Mouse (Mus musculus) embryonic facial prominence, embryonic 14.5 days (tissue): ENCODE measurements around the gene Pfkp. TPM values are rescaled to one million over a fixed set of nuclear protein-coding genes. Genes with fewer than 3 reads are reported as not detected.
A peak's percentile ranks its signal among the peaks of the same experiment; 100 is the strongest.

Experiments used
- ATAC-seq: fragments of 200-750 bp; cut with Nextera tagmentation; 2 replicates; pipeline ENCODE4 v1.8.0; 2017; ENCODE audit warnings: low read depth, moderate number of reproducible peaks, moderate TSS enrichment
- DNase-seq: peaks from one replicate; pipeline ENCODE4 v3.0.0-alpha.2; 2015; ENCODE audit warnings: low spot score
- H3K27ac ChIP-seq: fragments of 300-500 bp; sonication (generic); replicated peaks from 2 replicates; pipeline ENCODE4 v1.5.1; 2014; ENCODE audit warnings: low read depth, mild to moderate bottlenecking, low read length, moderate library complexity
- H3K27me3 ChIP-seq: fragments of 300-500 bp; sonication (generic); replicated peaks from 2 replicates; pipeline ENCODE4 v1.6.1; 2014; ENCODE audit warnings: low read length; ENCODE audit not compliant: control insufficient read depth, insufficient read depth
- H3K36me3 ChIP-seq: fragments of 300-500 bp; sonication (generic); 2 replicates; pipeline ENCODE4 v1.6.1; 2014; ENCODE audit warnings: low read length, mixed read lengths; ENCODE audit not compliant: control insufficient read depth, insufficient read depth
- H3K4me1 ChIP-seq: fragments of 300-500 bp; sonication (generic); 2 replicates; pipeline ENCODE4 v1.6.1; 2014; ENCODE audit warnings: antibody characterized with exemption, low read length; ENCODE audit not compliant: control insufficient read depth, insufficient read depth
- H3K4me2 ChIP-seq: fragments of 300-500 bp; sonication (generic); 2 replicates; pipeline ENCODE4 v1.6.1; 2014; ENCODE audit warnings: low read depth, mild to moderate bottlenecking, low read length, moderate library complexity, mixed read lengths
- H3K4me3 ChIP-seq: fragments of 300-500 bp; sonication (generic); 2 replicates; pipeline ENCODE4 v1.5.1; 2014; ENCODE audit warnings: low read depth, mild to moderate bottlenecking, low read length
- H3K9ac ChIP-seq: fragments of 300-500 bp; sonication (generic); 2 replicates; pipeline ENCODE4 v1.6.1; 2014; ENCODE audit warnings: low read depth, mild to moderate bottlenecking, low read length, moderate library complexity, mixed read lengths
- H3K9me3 ChIP-seq: fragments of 300-500 bp; sonication (generic); 2 replicates; pipeline ENCODE4 v1.6.1; 2016; ENCODE audit warnings: low read length; ENCODE audit not compliant: control insufficient read depth
- WGBS: fragments of 180-500 bp; shearing (Covaris S2); extraction: QIAGEN DNeasy Blood & Tissue Kit; methylation state at CpG from one replicate; pipeline ENCODE4 v1.1.7; 2014; 5-methylcytosine and 5-hydroxymethylcytosine counted together
- polyA plus RNA-seq: library from polyadenylated mRNA; unstranded; fragments of >200 nt; fragmentation: Nextera tagmentation; extraction: Ambion mirVana; gene quantifications from 2 replicates; pipeline ENCODE4 v1.2.1, GENCODE M21; 2014

The Pfkp gene
- polyA plus RNA-seq, 1 experiment from 2014 or later: 27.7 TPM

DNA sequence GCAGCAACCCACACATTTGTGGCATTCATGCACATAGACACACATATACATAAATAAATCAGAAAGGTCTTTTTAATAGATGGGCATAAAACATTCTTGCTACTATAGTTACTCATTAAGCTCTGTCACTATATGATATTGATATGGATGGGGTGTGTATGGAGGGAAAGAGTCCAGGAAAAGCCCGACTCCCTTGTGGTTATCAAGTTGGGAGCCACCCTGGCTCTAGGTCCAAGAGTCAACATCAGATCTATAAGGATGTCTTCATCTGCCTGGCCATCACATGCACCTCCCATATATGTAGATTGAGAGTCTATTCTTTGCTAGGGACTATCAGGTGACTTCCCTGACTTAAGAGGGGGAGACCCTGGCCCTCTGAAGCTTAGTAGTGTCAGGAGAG is 7.1 kb downstream of the Pfkp start:
- no peaks in the 10 kb centered on the region for H3K36me3 ChIP-seq
- no peaks in the 10 kb centered on the region for H3K4me1 ChIP-seq
- ATAC-seq (no peak), DNase-seq (no peak)
- H3K9ac ChIP-seq: no peak overlapping the region
- 86% methylated on average over 1 of the region's 1 CpGs for WGBS
- H3K27ac ChIP-seq: no peak overlapping the region
- no peak overlapping the region for H3K4me3 ChIP-seq
- no peak overlapping the region for H3K4me2 ChIP-seq
- H3K9me3 ChIP-seq: no peaks in the 10 kb centered on the region
- H3K27me3 ChIP-seq: no peaks in the 10 kb centered on the region

DNA sequence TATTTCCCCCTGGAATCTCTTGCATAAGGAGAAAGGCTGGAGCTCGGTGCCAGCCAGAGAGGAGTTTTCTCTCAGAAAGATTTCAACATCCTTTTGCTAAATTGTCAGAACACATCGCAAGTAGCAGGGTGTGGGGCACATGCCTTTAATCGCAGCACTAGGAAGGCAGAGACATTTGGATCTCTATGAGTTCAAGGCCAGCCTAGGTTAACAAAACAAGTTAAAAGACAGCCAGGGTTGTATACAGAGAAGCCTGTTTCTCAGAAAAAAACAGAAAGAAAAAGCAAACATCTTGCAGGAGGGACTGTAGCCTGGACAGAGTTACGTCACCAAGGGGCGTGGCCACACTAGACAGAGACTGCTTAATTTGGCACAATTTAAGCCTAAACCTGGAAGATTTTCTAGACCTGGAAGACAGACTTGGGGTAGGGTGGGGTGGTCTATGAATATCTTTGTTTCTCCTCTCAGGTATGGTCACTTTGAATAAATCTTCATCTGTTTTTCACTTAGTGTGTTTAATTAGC is 9.0 kb downstream of the Pfkp start:
- no peak overlapping the region for H3K27ac ChIP-seq
- H3K4me3 ChIP-seq: no peak overlapping the region
- DNase-seq (no peak), ATAC-seq (no peak)
- 60% methylated on average over 5 of the region's 5 CpGs for WGBS
- no peaks in the 10 kb centered on the region for H3K27me3 ChIP-seq
- H3K9me3 ChIP-seq: no peaks in the 10 kb centered on the region
- no peak overlapping the region for H3K9ac ChIP-seq
- H3K4me1 ChIP-seq: no peaks in the 10 kb centered on the region
- H3K4me2 ChIP-seq: no peak overlapping the region
- H3K36me3 ChIP-seq: no peaks in the 10 kb centered on the region

GRCm38 (mm10) chr13:6638976-6639375 is 9.6 kb downstream of the Pfkp start:
- no peak for ATAC-seq

DNA sequence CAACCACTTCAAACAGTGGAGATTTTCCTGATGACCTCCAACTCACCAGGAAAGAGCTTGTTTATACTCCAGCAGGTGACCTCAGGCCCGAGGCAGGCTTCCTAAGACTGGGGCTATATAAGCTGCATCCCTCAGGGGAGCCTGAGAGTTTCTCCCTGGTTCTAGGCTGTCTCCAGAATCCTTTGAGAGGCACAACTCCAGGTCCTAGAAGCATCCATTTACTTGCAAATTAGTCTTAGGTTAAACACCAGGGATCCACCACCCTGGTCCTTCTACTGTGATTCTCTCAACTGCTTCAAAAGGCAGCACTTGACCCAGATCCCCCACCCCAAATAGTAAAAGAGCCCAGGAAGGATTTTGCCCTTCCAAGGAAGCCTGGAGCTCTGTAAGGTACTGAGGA is 10.2 kb downstream of the Pfkp start:
- H3K27ac ChIP-seq: no peak overlapping the region
- DNase-seq (no peak), ATAC-seq (no peak)
- H3K36me3 ChIP-seq: no peaks in the 10 kb centered on the region
- WGBS: 44% methylated on average over 1 of the region's 1 CpGs
- no peak overlapping the region for H3K4me2 ChIP-seq
- no peaks in the 10 kb centered on the region for H3K27me3 ChIP-seq
- no peak overlapping the region for H3K9ac ChIP-seq
- H3K4me1 ChIP-seq: peaks cover 7% of the 10 kb centered on the region; the same call in 1 of the 2 replicates
- H3K9me3 ChIP-seq: no peaks in the 10 kb centered on the region
- H3K4me3 ChIP-seq: no peak overlapping the region

More at GRCm38 (mm10) chr13:6638976-6639375, 9.6 kb downstream of the Pfkp start:
- no peaks in the 10 kb centered on the region for H3K36me3 ChIP-seq
- DNase-seq: no peak
- peaks cover 2% of the 10 kb centered on the region; the same call in 1 of the 2 replicates for H3K4me1 ChIP-seq
- H3K27ac ChIP-seq: no peak overlapping the region
- H3K9me3 ChIP-seq: no peaks in the 10 kb centered on the region
- no peak overlapping the region for H3K9ac ChIP-seq
- H3K4me2 ChIP-seq: no peak overlapping the region
- H3K4me3 ChIP-seq: no peak overlapping the region
- WGBS: 80% methylated on average over 3 of the region's 3 CpGs
- no peaks in the 10 kb centered on the region for H3K27me3 ChIP-seq

GRCm38 (mm10) chr13:6637534-6638124 is 10.9 kb downstream of the Pfkp start:
- Histone ChIP-seq H3K9ac (no peak overlapping the region), H3K27ac (no peak overlapping the region), H3K36me3 (no peaks in the 10 kb centered on the region), H3K27me3 (no peaks in the 10 kb centered on the region), H3K4me1 (peaks cover 13% of the 10 kb centered on the region; the same call in 1 of the 2 replicates), H3K4me3 (no peak overlapping the region), H3K4me2 (no peak overlapping the region), H3K9me3 (no peaks in the 10 kb centered on the region)
- whole genome bisulfite sequencing: 77% methylated on average over 7 of the region's 7 CpGs
- ATAC-seq (no peak), DNase-seq (no peak)

DNA sequence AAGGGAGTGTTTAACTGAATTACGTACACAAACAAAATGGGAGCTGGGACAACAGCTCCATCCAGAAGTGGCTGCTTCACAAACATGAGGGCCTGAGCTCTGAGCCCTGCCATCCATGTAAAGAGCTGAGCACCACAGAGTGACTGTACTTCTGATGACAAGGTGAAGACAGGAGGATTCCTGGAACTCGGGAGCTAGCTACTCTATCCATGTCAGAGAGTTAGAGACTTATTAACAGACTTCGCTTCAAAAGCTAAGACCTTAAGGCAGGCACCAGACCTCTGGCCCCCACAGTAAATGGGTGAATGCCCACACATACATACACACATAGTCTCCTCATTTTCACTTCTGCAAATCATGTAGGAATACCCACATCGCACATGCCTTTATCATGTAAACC is 11.6 kb downstream of the Pfkp start:
- no peak for DNase-seq
- H3K4me1 ChIP-seq: peaks cover 18% of the 10 kb centered on the region
- H3K27ac ChIP-seq: no peak overlapping the region
- no peak overlapping the region for H3K9ac ChIP-seq
- H3K4me2 ChIP-seq: no peak overlapping the region
- no peak overlapping the region for H3K4me3 ChIP-seq
- no peaks in the 10 kb centered on the region for H3K36me3 ChIP-seq
- no peak for ATAC-seq
- no peaks in the 10 kb centered on the region for H3K27me3 ChIP-seq
- WGBS: 78% methylated on average over 4 of the region's 4 CpGs
- H3K9me3 ChIP-seq: no peaks in the 10 kb centered on the region

GRCm38 (mm10) chr13:6636520-6636919 is 12.1 kb downstream of the Pfkp start:
- DNase-seq: peak; percentile 50
- H3K4me2 ChIP-seq: no peak overlapping the region
- no peak overlapping the region for H3K4me3 ChIP-seq
- H3K4me1 ChIP-seq: peaks cover 18% of the 10 kb centered on the region
- ATAC-seq: no peak
- no peak overlapping the region for H3K9ac ChIP-seq
- WGBS: 45% methylated on average over 6 of the region's 6 CpGs
- H3K9me3 ChIP-seq: no peaks in the 10 kb centered on the region
- H3K27me3 ChIP-seq: no peaks in the 10 kb centered on the region
- no peaks in the 10 kb centered on the region for H3K36me3 ChIP-seq
- no peak overlapping the region for H3K27ac ChIP-seq

GRCm38 (mm10) chr13:6635138-6636076 is 13.2 kb downstream of the Pfkp start:
- WGBS: 55% methylated on average over 11 of the region's 11 CpGs
- ATAC-seq: no peak

More at GRCm38 (mm10) chr13:6635138-6636076, 13.2 kb downstream of the Pfkp start:
- H3K4me1 ChIP-seq: peaks cover 18% of the 10 kb centered on the region
- H3K27ac ChIP-seq: no peak overlapping the region
- no peak for DNase-seq
- no peaks in the 10 kb centered on the region for H3K27me3 ChIP-seq
- no peaks in the 10 kb centered on the region for H3K9me3 ChIP-seq
- H3K4me3 ChIP-seq: no peak overlapping the region
- no peaks in the 10 kb centered on the region for H3K36me3 ChIP-seq
- no peak overlapping the region for H3K4me2 ChIP-seq
- no peak overlapping the region for H3K9ac ChIP-seq
